Mouse (Mus musculus): ENCODE results near the gene Ccpg1os. TPM values are rescaled to one million over a fixed set of nuclear protein-coding genes. Genes with fewer than 3 reads are reported as not detected.

Ccpg1os gene
- polyA plus RNA-seq, 1 experiment from 2014 or later, result 31.2 TPM

- no peaks in the 10 kb centered on the region for H3K4me1 ChIP-seq (ENCODE audit: insufficient read depth, low read depth, low read length)
These were observed 10.4 kb downstream of the Ccpg1os start for GRCm38 (mm10) chr9:72974734-72975133.

GRCm38 (mm10) chr9:72972984-72973383 lies 12.2 kb downstream of the Ccpg1os start:
- ATAC-seq, result no peak
- Histone ChIP-seq H3K27me3 (replicated peaks; ENCODE audit: insufficient read depth, low read length) (no peaks in the 10 kb centered on the region), H3K9ac (replicated peaks; ENCODE audit: low read depth) (no peak overlapping the region), H3K4me1 (ENCODE audit: insufficient read depth, low read depth, low read length) (no peaks in the 10 kb centered on the region), H3K4me2 (replicated peaks; ENCODE audit: low read depth, low read length) (no peak overlapping the region), H3K9me3 (ENCODE audit: low read length) (no peaks in the 10 kb centered on the region), H3K4me3 (ENCODE audit: low read depth, low read length) (no peak overlapping the region), H3K36me3 (ENCODE audit: insufficient read depth, low read length) (no peaks in the 10 kb centered on the region), H3K27ac (ENCODE audit: low read length) (no peak overlapping the region)
- DNase-seq (ENCODE audit: low spot score), result no peak
- TF ChIP-seq EP300 (IDR thresholded peaks at IDR 0.05), result no peak
- no peak for TF ChIP-seq CTCF (IDR thresholded peaks at IDR 0.05)

More at GRCm38 (mm10) chr9:72974734-72975133, 10.4 kb downstream of the Ccpg1os start:
- no peak for TF ChIP-seq CTCF (IDR thresholded peaks at IDR 0.05)
- no peak for TF ChIP-seq EP300 (IDR thresholded peaks at IDR 0.05)
- ATAC-seq (no peak), DNase-seq (ENCODE audit: low spot score) (no peak)
- Histone ChIP-seq H3K4me3 (ENCODE audit: low read depth, low read length) (no peak overlapping the region), H3K9me3 (ENCODE audit: low read length) (no peaks in the 10 kb centered on the region), H3K27me3 (replicated peaks; ENCODE audit: insufficient read depth, low read length) (no peaks in the 10 kb centered on the region), H3K36me3 (ENCODE audit: insufficient read depth, low read length) (no peaks in the 10 kb centered on the region), H3K4me2 (replicated peaks; ENCODE audit: low read depth, low read length) (no peak overlapping the region), H3K27ac (ENCODE audit: low read length) (no peak overlapping the region), H3K9ac (replicated peaks; ENCODE audit: low read depth) (no peak overlapping the region)
- WGBS, result 87% methylated on average over 5 of the region's 5 CpGs

GRCm38 (mm10) chr9:72972435-72972834 lies 12.7 kb downstream of the Ccpg1os start:
- DNase-seq (ENCODE audit: low spot score) (no peak), ATAC-seq (no peak)
- no peak overlapping the region for H3K27ac ChIP-seq (ENCODE audit: low read length)
- TF ChIP-seq CTCF (IDR thresholded peaks at IDR 0.05) (no peak), EP300 (IDR thresholded peaks at IDR 0.05) (no peak)
- H3K36me3 ChIP-seq (ENCODE audit: insufficient read depth, low read length), result no peaks in the 10 kb centered on the region
- WGBS, result 83% methylated on average over 5 of the region's 5 CpGs
- no peak overlapping the region for H3K4me3 ChIP-seq (ENCODE audit: low read depth, low read length)
- H3K4me2 ChIP-seq (replicated peaks; ENCODE audit: low read depth, low read length), result no peak overlapping the region
- H3K4me1 ChIP-seq (ENCODE audit: insufficient read depth, low read depth, low read length), result no peaks in the 10 kb centered on the region
- H3K9me3 ChIP-seq (ENCODE audit: low read length), result no peaks in the 10 kb centered on the region
- no peak overlapping the region for H3K9ac ChIP-seq (replicated peaks; ENCODE audit: low read depth)
- no peaks in the 10 kb centered on the region for H3K27me3 ChIP-seq (replicated peaks; ENCODE audit: insufficient read depth, low read length)

- no peaks in the 10 kb centered on the region for H3K27me3 ChIP-seq (replicated peaks; ENCODE audit: insufficient read depth, low read length)
- no peak overlapping the region for H3K27ac ChIP-seq (ENCODE audit: low read length)
- H3K9me3 ChIP-seq (ENCODE audit: low read length), result no peaks in the 10 kb centered on the region
- peak; percentile 28 for DNase-seq (ENCODE audit: low spot score)
- ATAC-seq, result peak; percentile 59
- no peak for TF ChIP-seq EP300 (IDR thresholded peaks at IDR 0.05)
- TF ChIP-seq CTCF (IDR thresholded peaks at IDR 0.05), result no peak
- H3K9ac ChIP-seq (replicated peaks; ENCODE audit: low read depth), result no peak overlapping the region
- H3K4me2 ChIP-seq (replicated peaks; ENCODE audit: low read depth, low read length), result no peak overlapping the region
- 51% methylated on average over 7 of the region's 7 CpGs for WGBS
- no peaks in the 10 kb centered on the region for H3K36me3 ChIP-seq (ENCODE audit: insufficient read depth, low read length)
- no peaks in the 10 kb centered on the region for H3K4me1 ChIP-seq (ENCODE audit: insufficient read depth, low read depth, low read length)
- H3K4me3 ChIP-seq (ENCODE audit: low read depth, low read length), result no peak overlapping the region
These were observed 15.3 kb downstream of the Ccpg1os start for GRCm38 (mm10) chr9:72969874-72970273.

- no peaks in the 10 kb centered on the region for H3K36me3 ChIP-seq (ENCODE audit: insufficient read depth, low read length)
- no peaks in the 10 kb centered on the region for H3K4me1 ChIP-seq (ENCODE audit: insufficient read depth, low read depth, low read length)
- ATAC-seq, result peak; percentile 84
- peak; percentile 92 for DNase-seq (ENCODE audit: low spot score)
- no peak overlapping the region for H3K27ac ChIP-seq (ENCODE audit: low read length)
- peak; percentile 87 for TF ChIP-seq CTCF (IDR thresholded peaks at IDR 0.05)
- TF ChIP-seq EP300 (IDR thresholded peaks at IDR 0.05), result no peak
- no peaks in the 10 kb centered on the region for H3K9me3 ChIP-seq (ENCODE audit: low read length)
- no peak overlapping the region for H3K9ac ChIP-seq (replicated peaks; ENCODE audit: low read depth)
- WGBS, result 24% methylated on average over 11 of the region's 11 CpGs
- H3K4me3 ChIP-seq (ENCODE audit: low read depth, low read length), result no peak overlapping the region
- 0 out of 2 replicates have a peak overlapping the region, but pooled peaks have one; percentile 20 for H3K4me2 ChIP-seq (replicated peaks; ENCODE audit: low read depth, low read length)
- no peaks in the 10 kb centered on the region for H3K27me3 ChIP-seq (replicated peaks; ENCODE audit: insufficient read depth, low read length)
These were observed 16.7 kb downstream of the Ccpg1os start for GRCm38 (mm10) chr9:72968349-72969061.

- Histone ChIP-seq H3K27me3 (replicated peaks; ENCODE audit: insufficient read depth, low read length) (no peaks in the 10 kb centered on the region), H3K4me3 (ENCODE audit: low read depth, low read length) (no peak overlapping the region), H3K36me3 (ENCODE audit: insufficient read depth, low read length) (no peaks in the 10 kb centered on the region), H3K27ac (ENCODE audit: low read length) (no peak overlapping the region), H3K4me2 (replicated peaks; ENCODE audit: low read depth, low read length) (no peak overlapping the region), H3K4me1 (ENCODE audit: insufficient read depth, low read depth, low read length) (peaks cover 4% of the 10 kb centered on the region; the same call in 1 of the 2 replicates), H3K9me3 (ENCODE audit: low read length) (no peaks in the 10 kb centered on the region), H3K9ac (replicated peaks; ENCODE audit: low read depth) (no peak overlapping the region)
- DNase-seq (ENCODE audit: low spot score) (no peak), ATAC-seq (no peak)
- TF ChIP-seq CTCF (IDR thresholded peaks at IDR 0.05) (no peak), EP300 (IDR thresholded peaks at IDR 0.05) (no peak)
- WGBS, result 70% methylated on average over 15 of the region's 15 CpGs
These were observed 23.2 kb downstream of the Ccpg1os start for GRCm38 (mm10) chr9:72961959-72962358.

Data from lung, postnatal 0 days (tissue).